Mouse (Mus musculus): ENCODE measurements around the gene Mxi1. TPM values are rescaled to one million over a fixed set of nuclear protein-coding genes. Genes with fewer than 3 reads are reported as not detected.

Mxi1 gene
- total and polyA plus RNA-seq, 3 experiments, result 10.6 to 19.9 (median 18.9) TPM

DNA sequence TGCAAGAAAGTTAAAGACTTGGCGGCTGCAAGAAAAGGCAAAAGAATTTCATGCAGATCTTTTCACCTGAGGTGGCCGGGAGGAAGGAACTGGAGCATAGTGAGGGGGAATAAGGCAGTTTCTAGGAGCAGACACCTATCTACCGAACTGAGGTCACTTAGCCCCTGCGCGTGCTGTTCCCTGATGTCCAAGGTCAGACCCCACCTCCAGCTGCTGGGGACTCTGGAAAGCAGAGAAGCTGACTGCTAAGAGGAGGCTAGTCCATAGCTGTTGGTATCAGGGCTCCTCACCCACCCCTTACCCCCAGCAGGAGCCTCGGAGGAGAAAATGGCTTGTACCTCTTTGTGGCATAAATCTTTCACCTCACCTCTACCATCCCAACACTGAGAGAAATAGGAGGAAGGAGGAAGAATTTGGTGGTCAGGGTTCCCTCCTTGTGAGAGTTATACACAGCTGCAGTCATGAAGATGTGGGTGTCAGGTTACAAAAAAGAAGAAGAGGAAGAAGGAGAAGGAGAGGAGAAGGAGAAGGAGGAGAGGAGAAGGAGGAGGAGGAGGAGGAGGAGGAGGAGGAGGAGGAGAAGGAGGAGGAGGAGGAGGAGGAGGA, 111.4 kb downstream of the Mxi1 start:
- H3K27ac ChIP-seq (ENCODE audit: insufficient read depth, low read depth), result peak overlapping the region; percentile 97
- no peaks in the 10 kb centered on the region for H3K79me2 ChIP-seq (replicated peaks; ENCODE audit: control insufficient read depth, extremely low read depth, insufficient read depth, poor library complexity, severe bottlenecking)
- peak overlapping the region; percentile 45 for H3K9ac ChIP-seq (ENCODE audit: insufficient read depth, low read depth)
- no peaks in the 10 kb centered on the region for H3K27me3 ChIP-seq (replicated peaks)
- DNase-seq (ENCODE audit: extremely low read depth), result no peak
- TF ChIP-seq POLR2AphosphoS2 (IDR thresholded peaks at IDR 0.05; ENCODE audit: low read depth, low read length), result no peak; the same call in 1 of the 2 replicates
- peak; percentile 68 for TF ChIP-seq MAX (IDR thresholded peaks at IDR 0.05; ENCODE audit: low read length)
- TF ChIP-seq SMC3 (IDR thresholded peaks at IDR 0.05; ENCODE audit: low read depth, low read length), result no peak; the same call in 1 of the 2 replicates
- TF ChIP-seq HCFC1 (IDR thresholded peaks at IDR 0.05; ENCODE audit: low read depth, low read length), result peak; percentile 31; the same call in 1 of the 2 replicates
- TF ChIP-seq MAFK (IDR thresholded peaks at IDR 0.05; ENCODE audit: insufficient replicate concordance, low read length), result 0 out of 2 replicates have a peak, but pooled peaks have one; percentile 16
- TF ChIP-seq IRF4 (IDR thresholded peaks at IDR 0.05; ENCODE audit: low read depth, low read length), result 0 out of 2 replicates have a peak, but pooled peaks have one; percentile 24
- 0 out of 2 replicates have a peak, but pooled peaks have one; percentile 58 for TF ChIP-seq KAT2A (IDR thresholded peaks at IDR 0.05; ENCODE audit: insufficient replicate concordance, low read length)
- TF ChIP-seq MYC (IDR thresholded peaks at IDR 0.05; ENCODE audit: low read depth, low read length), result peak; percentile 56; the same call in 1 of the 2 replicates
- peak; percentile 49 for TF ChIP-seq BHLHE40 (IDR thresholded peaks at IDR 0.05; ENCODE audit: low read depth, low read length)
- no peak for TF ChIP-seq ZNF384 (IDR thresholded peaks at IDR 0.05; ENCODE audit: low read depth, low read length)
- TF ChIP-seq NRF1 (IDR thresholded peaks at IDR 0.05; ENCODE audit: low read depth, low read length), result 0 out of 2 replicates have a peak, but pooled peaks have one; percentile 4
- no peak for TF ChIP-seq RAD21 (IDR thresholded peaks at IDR 0.05; ENCODE audit: low read depth, low read length)
- peak; percentile 86 for TF ChIP-seq ZMIZ1 (IDR thresholded peaks at IDR 0.05; ENCODE audit: low read depth, low read length)
- TF ChIP-seq TCF12 (IDR thresholded peaks at IDR 0.05; ENCODE audit: low read depth, low read length), result peak; percentile 65; the same call in 1 of the 2 replicates
- peak; percentile 48; the same call in 1 of the 2 replicates for TF ChIP-seq ETS1 (conservative IDR thresholded peaks at IDR 0.05; ENCODE audit: low read depth, low read length)
- TF ChIP-seq JUND (conservative IDR thresholded peaks at IDR 0.05; ENCODE audit: low read depth, low read length), result 0 out of 2 replicates have a peak, but pooled peaks have one; percentile 33
- no peak for TF ChIP-seq MXI1 (IDR thresholded peaks at IDR 0.05; ENCODE audit: low read depth, low read length)
- TF ChIP-seq ZC3H11A (IDR thresholded peaks at IDR 0.05; ENCODE audit: low read depth, low read length), result no peak
- TF ChIP-seq RCOR1 (conservative IDR thresholded peaks at IDR 0.05; ENCODE audit: low read depth, low read length), result peak; percentile 70; the same call in 1 of the 2 replicates
- TF ChIP-seq ZKSCAN1 (IDR thresholded peaks at IDR 0.05; ENCODE audit: borderline replicate concordance, low read depth, low read length), result no peak
- TF ChIP-seq POLR2A (IDR thresholded peaks at IDR 0.05; ENCODE audit: low read depth, low read length), result peak; percentile 59
- peak; percentile 62 for TF ChIP-seq TBP (conservative IDR thresholded peaks at IDR 0.05; ENCODE audit: low read depth, low read length)
- 0 out of 2 replicates have a peak, but pooled peaks have one; percentile 5 for TF ChIP-seq ELF1 (IDR thresholded peaks at IDR 0.05; ENCODE audit: low read depth, low read length)
- TF ChIP-seq USF1 (IDR thresholded peaks at IDR 0.05; ENCODE audit: low read depth, low read length), result no peak
- no peak for TF ChIP-seq JUN (IDR thresholded peaks at IDR 0.05; ENCODE audit: insufficient read depth, low read depth, low read length)
- TF ChIP-seq CHD1 (IDR thresholded peaks at IDR 0.05; ENCODE audit: low read depth, low read length), result peak; percentile 88; the same call in 1 of the 2 replicates
- TF ChIP-seq EP300 (IDR thresholded peaks at IDR 0.05; ENCODE audit: low read length), result no peak
- TF ChIP-seq GABPA (IDR thresholded peaks at IDR 0.05; ENCODE audit: insufficient replicate concordance, low read depth, low read length), result no peak
- TF ChIP-seq MEF2A (IDR thresholded peaks at IDR 0.05; ENCODE audit: borderline replicate concordance, low read depth, low read length), result no peak
- peak; percentile 38 for TF ChIP-seq CHD2 (IDR thresholded peaks at IDR 0.05; ENCODE audit: low read length)
- TF ChIP-seq USF2 (conservative IDR thresholded peaks at IDR 0.05; ENCODE audit: low read depth, low read length), result no peak
- TF ChIP-seq SIN3A (IDR thresholded peaks at IDR 0.05; ENCODE audit: low read length), result peak; percentile 30
- TF ChIP-seq CTCF (conservative IDR thresholded peaks at IDR 0.05 in 1 of 2, IDR thresholded peaks at IDR 0.05 in 1 of 2; ENCODE audit: low read depth in 2 of 2, low read length in 2 of 2), result no peak
- peak; percentile 77 for TF ChIP-seq MAZ (IDR thresholded peaks at IDR 0.05; ENCODE audit: low read depth, low read length)
- 0 out of 2 replicates have a peak, but pooled peaks have one; percentile 41 for TF ChIP-seq UBTF (IDR thresholded peaks at IDR 0.05; ENCODE audit: low read depth, low read length)
- 0 out of 2 replicates have a peak, but pooled peaks have one; percentile 66 for TF ChIP-seq E2F4 (IDR thresholded peaks at IDR 0.05; ENCODE audit: insufficient replicate concordance, low read depth, low read length)
- TF ChIP-seq NELFE (IDR thresholded peaks at IDR 0.05; ENCODE audit: low read depth, low read length), result peak; percentile 82
- no peak for TF ChIP-seq PAX5 (IDR thresholded peaks at IDR 0.05; ENCODE audit: low read length)
- H3K4me2 ChIP-seq (ENCODE audit: insufficient read depth, low read depth, poor library complexity, severe bottlenecking), result peak overlapping the region; percentile 84
- in situ Hi-C loops (cut with MboI; ENCODE audit: low pct_ligation_motif_present, low pct_unique_long_range_greater_than_20kb, low sequenced_read_pairs), result loop anchor here (10.0 kb wide), 1 partner anchor 113 kb away; no protein-coding TSS in a partner anchor
- peaks cover 0 to 4% of the 10 kb centered on the region in 2 experiments for H3K36me3 ChIP-seq (replicated peaks in 1 of 2; ENCODE audit: control insufficient read depth in 1 of 2, insufficient read depth in 1 of 2, low read length in 1 of 2)
- dilution Hi-C loops (cut with MboI; ENCODE audit: extremely low pct_ligation_motif_present, extremely low pct_unique_long_range_greater_than_20kb, low sequenced_read_pairs), result no loop called here
- no peaks in the 10 kb centered on the region for H3K9me3 ChIP-seq (replicated peaks; ENCODE audit: low read length)
- peak overlapping the region; percentile 47 to 61 (median 58) for H3K4me3 ChIP-seq (replicated peaks in 1 of 3; ENCODE audit: low read depth in 2 of 3, low read length in 2 of 3, poor library complexity in 1 of 3)
- H3K4me1 ChIP-seq (ENCODE audit: control insufficient read depth in 1 of 2, insufficient read depth in 2 of 2), result peaks cover 29 to 59% of the 10 kb centered on the region in 2 experiments

Measured in CH12.LX (cell line).